Comparison of ENCODE assay signal across 26 mouse cellular contexts in the genomic region with DNA sequence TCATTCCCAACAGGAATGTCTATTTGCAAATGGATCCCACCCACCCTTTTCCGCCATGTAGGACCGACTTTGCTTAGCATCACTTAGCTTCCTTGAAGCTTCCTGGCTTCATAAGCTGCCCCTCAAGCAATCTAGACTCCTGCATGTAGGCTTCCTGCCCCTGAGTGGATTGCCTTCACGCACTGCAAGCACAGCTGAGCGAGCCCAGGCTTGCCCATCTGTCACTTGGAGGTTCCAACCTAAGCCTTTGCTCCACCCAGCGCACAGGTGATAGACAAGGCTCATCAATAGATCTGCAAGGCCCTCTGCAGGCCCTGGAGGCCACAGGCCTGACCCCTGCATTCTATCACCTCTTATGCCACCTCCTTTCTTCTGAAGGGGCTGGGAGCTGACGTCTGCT. TPM values are rescaled to one million over a fixed set of nuclear protein-coding genes. Genes with fewer than 3 reads are reported as not detected.
DNase-seq lines count a peak whose midpoint lies in the region; ATAC-seq and TF ChIP-seq lines count a peak whose summit lies in the region.
"Had no signal": no experiment of that assay in that cellular context is flagged by ENCODE, and none has a peak within 500 bp of the region (broad histone marks: within the 10 kb centered on the region; RNA-seq: fewer than 3 reads in every experiment).

No protein-coding gene starts in this region.

- no peak overlapping the region for H3K4me3 ChIP-seq in forebrain, embryonic 10.5 days
- no peak overlapping the region for H3K4me3 ChIP-seq in forebrain, embryonic 12.5 days (replicated peaks)
- H3K4me3 ChIP-seq in heart, embryonic 13.5 days, result no peak overlapping the region
- H3K4me3 ChIP-seq in layer of hippocampus, adult 2 months, result no peak overlapping the region
- no peak overlapping the region for H3K4me3 ChIP-seq in gastrocnemius, adult 2 months
- H3K4me3 ChIP-seq: embryonic facial prominence, embryonic 12.5 days; embryonic facial prominence, embryonic 15.5 days; forebrain, embryonic 13.5 days; hindbrain, embryonic 10.5 days; hindbrain, embryonic 13.5 days; intestine, embryonic 15.5 days had no signal

- intact Hi-C loops in heart, postnatal 10 days (cut with DNase I), result no loop called here
- intact Hi-C loops in gastrocnemius, adult 2 months (cut with DNase I), result no loop called here

- no peaks in the 10 kb centered on the region for H3K36me3 ChIP-seq in forebrain, embryonic 10.5 days (replicated peaks)
- no peaks in the 10 kb centered on the region for H3K36me3 ChIP-seq in forebrain, embryonic 12.5 days (replicated peaks)
- H3K36me3 ChIP-seq in heart, embryonic 13.5 days, result no peaks in the 10 kb centered on the region
- H3K36me3 ChIP-seq: embryonic facial prominence, embryonic 12.5 days; embryonic facial prominence, embryonic 15.5 days; hindbrain, embryonic 10.5 days; hindbrain, embryonic 13.5 days; intestine, embryonic 15.5 days had no signal

- 91% methylated on average over 6 of the region's 6 CpGs for WGBS in forebrain, embryonic 10.5 days
- WGBS in forebrain, embryonic 12.5 days, result 91% methylated on average over 6 of the region's 6 CpGs
- WGBS in heart, embryonic 13.5 days, result 80% methylated on average over 6 of the region's 6 CpGs

- DNase-seq in forebrain, embryonic 10.5 days (ENCODE audit: extremely low spot score, low spot score), result no peak
- no peak for DNase-seq in heart, postnatal 10 days
- no peak for DNase-seq in layer of hippocampus, adult 2 months (ENCODE audit: low spot score in 2 of 2)
- no peak for DNase-seq in layer of hippocampus, postnatal 25 days (ENCODE audit: extremely low spot score in 1 of 2, low spot score in 1 of 2)
- no peak for DNase-seq in gastrocnemius, adult 2 months
- DNase-seq in cerebellum, adult 8-10 months, result no peak
- DNase-seq: adrenal gland, postnatal 10 days; adrenal gland, postnatal 36 days; cerebellum, adult 18-20 months; cerebellum, adult 9-11 months; cerebellum, postnatal 25 days; gastrocnemius, postnatal 14 days; heart, postnatal 14 days; kidney, adult 11 months; kidney, adult 8-10 months had no signal

- H3K9ac ChIP-seq in forebrain, embryonic 12.5 days, result no peak overlapping the region
- no peak overlapping the region for H3K9ac ChIP-seq in heart, embryonic 13.5 days
- H3K9ac ChIP-seq: embryonic facial prominence, embryonic 12.5 days; embryonic facial prominence, embryonic 15.5 days; forebrain, embryonic 13.5 days; hindbrain, embryonic 13.5 days; intestine, embryonic 15.5 days had no signal

- H3K4me1 ChIP-seq in forebrain, embryonic 10.5 days, result peaks cover 80% of the 10 kb centered on the region
- peaks cover 51% of the 10 kb centered on the region for H3K4me1 ChIP-seq in forebrain, embryonic 12.5 days
- H3K4me1 ChIP-seq in heart, embryonic 13.5 days, result peaks cover 87% of the 10 kb centered on the region

- no peak overlapping the region for H3K4me2 ChIP-seq in forebrain, embryonic 12.5 days
- H3K4me2 ChIP-seq in heart, embryonic 13.5 days, result no peak overlapping the region
- H3K4me2 ChIP-seq: embryonic facial prominence, embryonic 12.5 days; embryonic facial prominence, embryonic 15.5 days; forebrain, embryonic 13.5 days; heart, embryonic 11.5 days; hindbrain, embryonic 13.5 days; intestine, embryonic 15.5 days had no signal

- no peaks in the 10 kb centered on the region for H3K27me3 ChIP-seq in forebrain, embryonic 10.5 days (ENCODE audit: poor library complexity, severe bottlenecking)
- H3K27me3 ChIP-seq in forebrain, embryonic 12.5 days, result no peaks in the 10 kb centered on the region
- no peaks in the 10 kb centered on the region for H3K27me3 ChIP-seq in heart, embryonic 13.5 days (replicated peaks)
- H3K27me3 ChIP-seq: embryonic facial prominence, embryonic 12.5 days; embryonic facial prominence, embryonic 15.5 days; forebrain, embryonic 13.5 days; hindbrain, embryonic 13.5 days; intestine, embryonic 15.5 days had no signal

- H3K27ac ChIP-seq in forebrain, embryonic 10.5 days, result peak overlapping the region; percentile 16; the same call in 1 of the 2 replicates
- H3K27ac ChIP-seq in forebrain, embryonic 12.5 days, result no peak overlapping the region
- H3K27ac ChIP-seq in heart, embryonic 13.5 days (replicated peaks), result peak overlapping the region; percentile 96
- peak overlapping the region; percentile 95 for H3K27ac ChIP-seq in layer of hippocampus, adult 2 months
- H3K27ac ChIP-seq in gastrocnemius, adult 2 months, result no peak overlapping the region
- H3K27ac ChIP-seq: embryonic facial prominence, embryonic 12.5 days; embryonic facial prominence, embryonic 15.5 days; forebrain, embryonic 13.5 days; hindbrain, embryonic 13.5 days; intestine, embryonic 15.5 days had no signal

- no peaks in the 10 kb centered on the region for H3K9me3 ChIP-seq in forebrain, embryonic 10.5 days
- no peaks in the 10 kb centered on the region for H3K9me3 ChIP-seq in forebrain, embryonic 12.5 days
- H3K9me3 ChIP-seq in heart, embryonic 13.5 days, result no peaks in the 10 kb centered on the region
- H3K9me3 ChIP-seq: embryonic facial prominence, embryonic 12.5 days; embryonic facial prominence, embryonic 15.5 days; forebrain, embryonic 13.5 days; hindbrain, embryonic 10.5 days; hindbrain, embryonic 13.5 days; intestine, embryonic 15.5 days had no signal

- no peak for TF ChIP-seq CTCF in layer of hippocampus, adult 2 months (conservative IDR thresholded peaks at IDR 0.05)
- TF ChIP-seq CTCF in gastrocnemius, adult 2 months (IDR thresholded peaks at IDR 0.05), result no peak

- no peak for ATAC-seq in forebrain, embryonic 12.5 days (ENCODE audit: low FRiP score)
- ATAC-seq in heart, embryonic 13.5 days (ENCODE audit: extremely low read depth, insufficient number of reproducible peaks, low FRiP score, low TSS enrichment), result no peak
- ATAC-seq: forebrain, embryonic 13.5 days; forebrain, embryonic 16.5 days; hindbrain, embryonic 16.5 days; intestine, embryonic 15.5 days had no signal

RNA-seq across cellular contexts. Expression of a gene that starts 54.0 kb away (rescaled TPM):
- 1.9 and 2.8 TPM in 2 replicates for polyA plus RNA-seq in forebrain, embryonic 10.5 days (2016; fragmentation: Nextera tagmentation; extraction: Ambion mirVana)
- 4.7 and 7.6 TPM in 2 replicates for polyA plus RNA-seq in forebrain, embryonic 12.5 days (2016; fragmentation: Nextera tagmentation; extraction: Ambion mirVana)
- 2.2 and 2.4 TPM in 2 replicates for polyA plus RNA-seq in heart, embryonic 13.5 days (2015; fragmentation: Nextera tagmentation; extraction: Ambion mirVana)
- total RNA-seq in heart, postnatal 10 days (2021), result 10 to 100 TPM; 10.4 to 11.9 TPM
- 100 to 1,000 TPM; 230 to 231 TPM for total RNA-seq in layer of hippocampus, adult 2 months (2021)
- 100 to 1,000 TPM; 189 to 205 TPM for total RNA-seq in layer of hippocampus, postnatal 25 days (2021)
- total RNA-seq in gastrocnemius, adult 2 months (2021), result 10 to 100 TPM; 92.9 to 98.3 TPM

Comparison
In these comparisons a context has a peak if more than half of its experiments do, and no peak if none do; other contexts are left out.
1. H3K27ac ChIP-seq: peak in forebrain, embryonic 10.5 days (single experiment), heart, embryonic 13.5 days (single experiment) and layer of hippocampus, adult 2 months (single experiment); none in forebrain, embryonic 12.5 days (single experiment) and gastrocnemius, adult 2 months (single experiment).
2. RNA of a gene that starts 54.0 kb away (total RNA-seq): 230 to 231 TPM in layer of hippocampus, adult 2 months, 189 to 205 TPM in layer of hippocampus, postnatal 25 days and 92.9 to 98.3 TPM in gastrocnemius, adult 2 months; 10.4 to 11.9 TPM in heart, postnatal 10 days; every median in the first group is over 4 times any median in the second.